Mouse (Mus musculus) CH12.LX (cell line): ENCODE data around the gene Tctn3.

Experiments
- CTCF ChIP-seq, 2 experiments: IDR thresholded peaks in 1 of 2; conservative IDR thresholded peaks in 1 of 2; 2 replicates each; pipeline ENCODE4 v1.5.1; 2011 to 2012; ENCODE audit warnings: low read depth in 2 of 2, low read length in 2 of 2, improper control_type of control experiment in 1 of 2, inconsistent platforms in 1 of 2, mild to moderate bottlenecking in 1 of 2, moderate library complexity in 1 of 2
- E2F4 ChIP-seq: IDR thresholded peaks from 2 replicates; pipeline ENCODE4 v1.6.1; 2011; ENCODE audit warnings: low read depth, low read length, improper control_type of control experiment; ENCODE audit not compliant: insufficient replicate concordance
- EP300 ChIP-seq: IDR thresholded peaks from 2 replicates; pipeline ENCODE4 v1.6.1; 2011; ENCODE audit warnings: low read length, improper control_type of control experiment
- GABPA ChIP-seq: IDR thresholded peaks from 2 replicates; pipeline ENCODE4 v1.6.1; 2012; ENCODE audit warnings: low read depth, low read length, improper control_type of control experiment, inconsistent platforms; ENCODE audit not compliant: insufficient replicate concordance
- KAT2A ChIP-seq: IDR thresholded peaks from 2 replicates; pipeline ENCODE4 v1.6.1; 2012; ENCODE audit warnings: low read length, improper control_type of control experiment, inconsistent platforms; ENCODE audit not compliant: insufficient replicate concordance
- MAFK ChIP-seq: IDR thresholded peaks from 2 replicates; pipeline ENCODE4 v1.6.1; 2011; ENCODE audit warnings: low read length, improper control_type of control experiment; ENCODE audit not compliant: insufficient replicate concordance
- MAX ChIP-seq: IDR thresholded peaks from 2 replicates; pipeline ENCODE4 v1.6.1; 2011; ENCODE audit warnings: low read length, improper control_type of control experiment
- NRF1 ChIP-seq: IDR thresholded peaks from 2 replicates; pipeline ENCODE4 v1.6.1; 2014; ENCODE audit warnings: low read depth, mild to moderate bottlenecking, inconsistent platforms, low read length, improper control_type of control experiment, moderate library complexity
- POLR2A ChIP-seq: IDR thresholded peaks from 2 replicates; pipeline ENCODE4 v1.6.1; 2011; ENCODE audit warnings: low read depth, mild to moderate bottlenecking, improper control_type of control experiment, low read length
- POLR2AphosphoS2 ChIP-seq: IDR thresholded peaks from 2 replicates; pipeline ENCODE4 v1.6.1; 2011; ENCODE audit warnings: low read depth, low read length, improper control_type of control experiment
- RAD21 ChIP-seq: IDR thresholded peaks from 2 replicates; pipeline ENCODE4 v1.6.1; 2011; ENCODE audit warnings: low read depth, mild to moderate bottlenecking, low read length, improper control_type of control experiment, moderate library complexity
- USF2 ChIP-seq: conservative IDR thresholded peaks from 2 replicates; pipeline ENCODE4 v1.6.1; 2011; ENCODE audit warnings: low read depth, low read length, improper control_type of control experiment

DNA sequence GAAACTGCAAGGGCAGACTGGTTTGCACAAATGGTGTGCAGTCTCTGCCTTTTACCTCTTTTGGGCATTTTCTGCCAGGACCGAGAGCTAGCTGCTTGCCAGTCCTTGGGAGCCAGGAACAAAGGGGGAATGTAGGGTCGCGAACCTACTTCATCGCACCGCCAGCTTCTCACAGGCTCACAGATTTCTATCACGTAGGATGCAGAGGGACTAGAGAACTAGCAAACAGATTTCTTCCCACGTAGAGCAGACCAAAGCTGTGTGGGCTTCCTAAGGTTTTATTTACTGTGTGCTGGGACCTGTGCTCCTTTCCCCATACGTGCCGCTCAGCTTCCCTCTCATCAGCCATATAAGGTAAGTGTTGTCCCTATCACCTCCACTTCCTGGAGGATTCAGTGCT, 48.5 kb upstream of the Tctn3 start:
- TF ChIP-seq CTCF (conservative IDR thresholded peaks at IDR 0.05 in 1 of 2, IDR thresholded peaks at IDR 0.05 in 1 of 2; ENCODE audit: low read depth in 2 of 2, low read length in 2 of 2): no peak
- TF ChIP-seq MAFK: no peak
- 0 out of 2 replicates have a peak, but pooled peaks have one; percentile 3 for TF ChIP-seq MAX
- TF ChIP-seq POLR2A: no peak
- TF ChIP-seq EP300: 0 out of 2 replicates have a peak, but pooled peaks have one; percentile 18
- no peak for TF ChIP-seq USF2
- no peak for TF ChIP-seq RAD21
- no peak for TF ChIP-seq KAT2A
- TF ChIP-seq POLR2AphosphoS2: no peak
- TF ChIP-seq GABPA: no peak
- TF ChIP-seq E2F4: no peak
- no peak for TF ChIP-seq NRF1
